Mouse (Mus musculus): ENCODE data around the gene Olfr693. TPM values are rescaled to one million over a fixed set of nuclear protein-coding genes. Genes with fewer than 3 reads are reported as not detected.

Gene Olfr693
- polyA plus RNA-seq, 1 experiment from 2014 or later: not detected

GRCm38 (mm10) chr7:106645261-106645660 is 35.1 kb downstream of the Olfr693 start:
- Histone ChIP-seq H3K4me3 (ENCODE audit: low read depth, low read length) (no peak overlapping the region), H3K9ac (ENCODE audit: low read length) (no peak overlapping the region), H3K36me3 (ENCODE audit: control insufficient read depth, insufficient read depth, low read length) (no peaks in the 10 kb centered on the region), H3K27me3 (ENCODE audit: control insufficient read depth, insufficient read depth, low read length) (no peaks in the 10 kb centered on the region), H3K4me1 (replicated peaks; ENCODE audit: control insufficient read depth, insufficient read depth) (no peaks in the 10 kb centered on the region), H3K27ac (replicated peaks) (no peak overlapping the region), H3K4me2 (replicated peaks; ENCODE audit: low read depth) (no peak overlapping the region), H3K9me3 (ENCODE audit: control insufficient read depth, low read length) (no peaks in the 10 kb centered on the region)
- TF ChIP-seq CTCF (IDR thresholded peaks at IDR 0.05; ENCODE audit: low read depth): no peak
- TF ChIP-seq EP300 (optimal IDR thresholded peaks at IDR 0.05): no peak
- ATAC-seq (ENCODE audit: low FRiP score, low TSS enrichment) (no peak), DNase-seq (ENCODE audit: low spot score) (no peak)
- 77% methylated on average over 1 of the region's 1 CpGs for WGBS

GRCm38 (mm10) chr7:106644222-106644870 is 36.0 kb downstream of the Olfr693 start:
- TF ChIP-seq CTCF (IDR thresholded peaks at IDR 0.05; ENCODE audit: low read depth): no peak
- TF ChIP-seq EP300 (optimal IDR thresholded peaks at IDR 0.05): no peak
- no peaks in the 10 kb centered on the region for H3K9me3 ChIP-seq (ENCODE audit: control insufficient read depth, low read length)
- no peak overlapping the region for H3K4me3 ChIP-seq (ENCODE audit: low read depth, low read length)
- DNase-seq (ENCODE audit: low spot score) (no peak), ATAC-seq (ENCODE audit: low FRiP score, low TSS enrichment) (no peak)
- no peak overlapping the region for H3K4me2 ChIP-seq (replicated peaks; ENCODE audit: low read depth)
- WGBS: 50% methylated on average over 3 of the region's 3 CpGs
- H3K9ac ChIP-seq (ENCODE audit: low read length): no peak overlapping the region
- H3K36me3 ChIP-seq (ENCODE audit: control insufficient read depth, insufficient read depth, low read length): no peaks in the 10 kb centered on the region
- H3K4me1 ChIP-seq (replicated peaks; ENCODE audit: control insufficient read depth, insufficient read depth): no peaks in the 10 kb centered on the region
- no peaks in the 10 kb centered on the region for H3K27me3 ChIP-seq (ENCODE audit: control insufficient read depth, insufficient read depth, low read length)
- H3K27ac ChIP-seq (replicated peaks): no peak overlapping the region

- ATAC-seq (ENCODE audit: low FRiP score, low TSS enrichment) (no peak), DNase-seq (ENCODE audit: low spot score) (no peak)
- H3K36me3 ChIP-seq (ENCODE audit: control insufficient read depth, insufficient read depth, low read length): no peaks in the 10 kb centered on the region
- no peak overlapping the region for H3K4me3 ChIP-seq (ENCODE audit: low read depth, low read length)
- H3K9ac ChIP-seq (ENCODE audit: low read length): no peak overlapping the region
- H3K27ac ChIP-seq (replicated peaks): no peak overlapping the region
- H3K4me1 ChIP-seq (replicated peaks; ENCODE audit: control insufficient read depth, insufficient read depth): no peaks in the 10 kb centered on the region
- no peak overlapping the region for H3K4me2 ChIP-seq (replicated peaks; ENCODE audit: low read depth)
- H3K27me3 ChIP-seq (ENCODE audit: control insufficient read depth, insufficient read depth, low read length): no peaks in the 10 kb centered on the region
- no peaks in the 10 kb centered on the region for H3K9me3 ChIP-seq (ENCODE audit: control insufficient read depth, low read length)
- 76% methylated on average over 1 of the region's 1 CpGs for WGBS
- TF ChIP-seq EP300 (optimal IDR thresholded peaks at IDR 0.05) (no peak), CTCF (IDR thresholded peaks at IDR 0.05; ENCODE audit: low read depth) (no peak)
Observed at GRCm38 (mm10) chr7:106640839-106641238, 39.5 kb downstream of the Olfr693 start.

DNA sequence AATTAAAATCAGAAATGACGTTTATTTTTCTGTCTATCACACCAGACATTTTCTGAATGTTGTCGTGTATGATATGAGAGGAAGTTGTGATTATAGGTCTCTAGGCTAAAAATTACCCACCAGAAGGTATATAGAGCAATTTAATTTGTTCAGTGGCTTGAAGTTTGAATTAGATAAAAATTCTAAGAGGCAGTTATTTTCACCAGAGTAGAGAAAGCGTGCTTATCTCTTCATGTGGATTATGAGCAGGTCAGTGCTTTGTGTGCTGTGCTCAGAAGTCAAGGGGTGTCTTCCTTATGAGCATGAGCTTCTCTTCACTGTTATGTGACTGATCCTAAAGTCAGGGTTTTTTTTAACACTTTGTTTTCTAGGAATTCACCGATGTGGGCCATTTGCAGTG is 44.8 kb downstream of the Olfr693 start:
- H3K4me3 ChIP-seq (ENCODE audit: low read depth, low read length): no peak overlapping the region
- H3K27ac ChIP-seq (replicated peaks): no peak overlapping the region
- H3K27me3 ChIP-seq (ENCODE audit: control insufficient read depth, insufficient read depth, low read length): no peaks in the 10 kb centered on the region
- TF ChIP-seq CTCF (IDR thresholded peaks at IDR 0.05; ENCODE audit: low read depth): no peak
- TF ChIP-seq EP300 (optimal IDR thresholded peaks at IDR 0.05): no peak
- no peaks in the 10 kb centered on the region for H3K9me3 ChIP-seq (ENCODE audit: control insufficient read depth, low read length)
- H3K4me2 ChIP-seq (replicated peaks; ENCODE audit: low read depth): no peak overlapping the region
- no peaks in the 10 kb centered on the region for H3K36me3 ChIP-seq (ENCODE audit: control insufficient read depth, insufficient read depth, low read length)
- H3K9ac ChIP-seq (ENCODE audit: low read length): no peak overlapping the region
- WGBS: 77% methylated on average over 4 of the region's 4 CpGs
- ATAC-seq (ENCODE audit: low FRiP score, low TSS enrichment): no peak
- no peak for DNase-seq (ENCODE audit: low spot score)
- H3K4me1 ChIP-seq (replicated peaks; ENCODE audit: control insufficient read depth, insufficient read depth): no peaks in the 10 kb centered on the region

Other genes starting within 250 kb of the Olfr693 start
- not detected in 2 replicates for gene Olfr694, start 11.2 kb upstream of the Olfr693 start, polyA plus RNA-seq (2015; fragmentation: Nextera tagmentation; extraction: Ambion mirVana)
- not detected in 2 replicates for gene Olfr695, start 35.8 kb upstream of the Olfr693 start, polyA plus RNA-seq (2015; fragmentation: Nextera tagmentation; extraction: Ambion mirVana)
- not detected in 2 replicates for gene Olfr697, start 61.9 kb upstream of the Olfr693 start, polyA plus RNA-seq (2015; fragmentation: Nextera tagmentation; extraction: Ambion mirVana)
- gene Olfr698, start 74.8 kb upstream of the Olfr693 start, polyA plus RNA-seq (2015; fragmentation: Nextera tagmentation; extraction: Ambion mirVana): not detected in 2 replicates
- not detected in 2 replicates for gene Olfr699, start 112.6 kb upstream of the Olfr693 start, polyA plus RNA-seq (2015; fragmentation: Nextera tagmentation; extraction: Ambion mirVana)
- not detected in 2 replicates for gene Olfr700, start 128.2 kb upstream of the Olfr693 start, polyA plus RNA-seq (2015; fragmentation: Nextera tagmentation; extraction: Ambion mirVana)
- gene Olfr701, start 133.5 kb upstream of the Olfr693 start, polyA plus RNA-seq (2015; fragmentation: Nextera tagmentation; extraction: Ambion mirVana): not detected in 2 replicates
- not detected in 2 replicates for gene Olfr702, start 153.3 kb upstream of the Olfr693 start, polyA plus RNA-seq (2015; fragmentation: Nextera tagmentation; extraction: Ambion mirVana)
- not detected in 2 replicates for gene Olfr703, start 162.8 kb upstream of the Olfr693 start, polyA plus RNA-seq (2015; fragmentation: Nextera tagmentation; extraction: Ambion mirVana)
- not detected in 2 replicates for gene Olfr704, start 182.6 kb upstream of the Olfr693 start, polyA plus RNA-seq (2015; fragmentation: Nextera tagmentation; extraction: Ambion mirVana)
- not detected in 2 replicates for gene Olfr705, start 196.3 kb upstream of the Olfr693 start, polyA plus RNA-seq (2015; fragmentation: Nextera tagmentation; extraction: Ambion mirVana)
- gene Olfr706, start 207.6 kb upstream of the Olfr693 start, polyA plus RNA-seq (2015; fragmentation: Nextera tagmentation; extraction: Ambion mirVana): not detected in 2 replicates
- gene Olfr707, start 220.7 kb upstream of the Olfr693 start, polyA plus RNA-seq (2015; fragmentation: Nextera tagmentation; extraction: Ambion mirVana): not detected in 2 replicates
- gene Olfr1532-ps1, start 227.4 kb upstream of the Olfr693 start, polyA plus RNA-seq (2015; fragmentation: Nextera tagmentation; extraction: Ambion mirVana): not detected in 2 replicates